Mouse (Mus musculus) neutrophil, adult 59 days (primary cell): ENCODE results near the gene Skor1. TPM values are rescaled to one million over a fixed set of nuclear protein-coding genes. Genes with fewer than 3 reads are reported as not detected.

Experiments
- total RNA-seq, 2 experiments: library from RNA; stranded (reverse); gene quantifications; 1 replicate in 1 of 2; 2 replicates in 1 of 2; pipeline ENCODE4 v1.2.4; 2023

Skor1 gene
- not detected for total RNA-seq

DNA sequence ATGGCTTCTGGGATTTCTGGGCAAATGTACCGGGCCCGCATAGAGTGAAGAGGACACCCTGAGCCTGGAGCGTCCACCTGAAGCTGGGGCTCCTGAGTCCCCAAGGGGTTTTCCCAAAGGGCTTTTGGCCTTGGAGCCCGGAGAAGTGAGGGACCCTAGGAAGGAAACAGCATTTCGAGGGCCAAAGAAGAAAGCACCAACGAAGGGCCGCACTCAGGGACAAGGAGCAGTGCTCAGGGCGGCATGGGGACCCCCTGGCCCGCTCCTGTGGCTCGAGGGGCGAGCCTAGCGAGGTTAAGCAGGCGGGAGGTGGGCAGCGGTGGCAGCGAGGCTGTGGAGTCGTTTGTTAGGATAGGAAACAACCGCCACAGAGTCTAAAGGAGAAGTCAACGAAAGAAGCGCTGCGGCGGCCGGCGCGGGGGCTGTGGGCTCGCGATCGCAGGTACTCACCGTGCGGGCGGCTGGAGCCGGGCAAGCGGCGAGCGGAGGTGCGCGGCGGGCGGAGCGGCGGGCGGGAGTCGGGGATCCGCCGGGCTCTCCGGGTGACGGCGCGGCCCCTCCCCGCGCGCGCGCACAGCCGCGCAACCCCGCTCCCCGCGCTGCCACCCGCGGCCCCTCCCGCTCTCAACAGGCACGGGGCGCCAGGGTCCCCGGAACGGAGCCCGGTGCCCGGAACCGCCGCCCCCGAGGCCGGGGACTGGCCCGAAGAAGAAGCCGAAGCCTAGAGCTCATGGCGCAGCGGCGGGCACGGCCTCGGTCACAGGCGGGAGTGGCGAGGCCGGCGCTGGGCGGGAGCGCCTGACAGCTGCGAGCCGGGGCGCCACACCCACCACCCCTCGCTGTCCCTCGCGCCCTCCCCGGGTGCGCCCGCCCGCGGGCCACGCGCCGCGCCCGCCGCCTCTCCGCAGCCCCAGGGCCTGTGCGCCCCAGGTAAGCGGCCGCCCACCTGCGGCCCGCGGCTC is at the start of gene Skor1:
TSS of gene Skor1 (minus strand) at position 552 of the 962 bp plus-strand sequence.

Other genes with a start within 250 kb of the Skor1 start
- gene Pias1, start 161.0 kb downstream of the Skor1 start, total RNA-seq: 10 to 100 TPM; 76.5 to 76.9 TPM
- 10 to 100 TPM; 19.7 to 20.0 TPM for gene Map2k5, start 228.9 kb upstream of the Skor1 start, total RNA-seq